Mouse (Mus musculus): ENCODE measurements around the gene Acsl1. TPM values are rescaled to one million over a fixed set of nuclear protein-coding genes. Genes with fewer than 3 reads are reported as not detected.

Acsl1 gene
- 21.8 TPM for polyA plus RNA-seq (2015; fragmentation: Illumina TruSeq; extraction: RNeasy Lipid Tissue Mini Kit (QIAGEN cat#74804); ENCODE audit: insufficient read depth, low replicate concordance)

DNA sequence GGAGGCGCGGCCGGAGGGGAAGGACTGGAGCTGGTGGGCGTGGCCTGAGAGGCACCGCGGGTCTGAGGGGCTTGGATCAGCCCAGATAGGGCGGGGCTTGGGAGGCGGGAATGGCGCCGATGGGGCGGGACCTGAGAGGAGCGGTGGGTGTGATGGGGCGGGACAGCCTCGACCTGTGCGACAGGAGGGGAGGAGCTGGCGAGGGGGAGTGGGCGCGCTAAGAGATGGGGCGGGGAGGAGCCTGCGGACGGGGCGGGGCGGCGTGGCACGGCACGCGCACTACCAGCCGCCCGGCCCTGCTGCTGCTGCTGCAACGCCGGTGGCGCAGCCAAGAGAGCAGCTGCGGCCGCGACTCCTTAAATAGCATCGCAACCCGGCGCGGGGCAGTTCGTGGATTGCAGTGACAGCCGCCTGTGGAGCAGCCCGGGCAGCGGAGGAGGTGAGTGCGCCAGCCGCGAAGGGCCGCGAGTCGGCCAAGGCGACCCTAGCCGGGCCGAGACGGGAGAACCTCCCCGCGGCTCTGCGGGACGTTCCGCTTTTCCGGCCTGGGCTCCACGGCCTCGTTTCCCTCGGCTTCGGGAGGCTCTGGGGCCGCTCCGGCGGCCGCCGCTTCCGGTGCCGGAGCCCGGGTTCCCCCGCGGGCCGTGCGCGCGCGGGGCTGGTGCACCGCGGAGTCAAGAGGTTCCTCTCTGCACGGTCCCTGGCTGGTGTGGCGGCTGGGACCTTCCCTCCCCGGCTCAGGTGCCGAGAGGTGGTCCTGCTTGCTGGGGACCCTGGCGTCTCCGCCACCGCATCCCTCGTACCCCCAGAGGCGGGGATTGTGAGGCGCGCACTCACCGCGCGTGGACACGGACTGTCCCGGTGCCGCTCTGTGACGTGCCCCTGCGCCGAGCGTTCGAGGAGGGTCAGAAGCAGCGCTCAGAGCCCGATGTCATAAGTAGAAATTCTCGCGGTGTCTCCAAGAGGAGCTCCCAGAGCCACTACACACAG is at the start of gene Acsl1:
Gene Acsl1, plus strand, starts transcription at position 246 of the 990 bp plus-strand sequence.

GRCm38 (mm10) chr8:46551615-46552440 is 81.0 kb downstream of the Acsl1 start, which contains the start of gene Cenpu:
Cenpu (plus strand) TSS chr8:46552028.

Other genes starting within 250 kb of the Acsl1 start
- not detected for gene Helt, start 176.4 kb upstream of the Acsl1 start, polyA plus RNA-seq (2015; fragmentation: Illumina TruSeq; extraction: RNeasy Lipid Tissue Mini Kit (QIAGEN cat#74804); ENCODE audit: insufficient read depth, low replicate concordance)
- 6.6 TPM for gene Cenpu, start 81.0 kb downstream of the Acsl1 start, polyA plus RNA-seq (2015; fragmentation: Illumina TruSeq; extraction: RNeasy Lipid Tissue Mini Kit (QIAGEN cat#74804); ENCODE audit: insufficient read depth, low replicate concordance)
- gene Primpol, start 146.2 kb downstream of the Acsl1 start, polyA plus RNA-seq (2015; fragmentation: Illumina TruSeq; extraction: RNeasy Lipid Tissue Mini Kit (QIAGEN cat#74804); ENCODE audit: insufficient read depth, low replicate concordance): 31.7 TPM
- 41.3 TPM for gene Casp3, start 146.3 kb downstream of the Acsl1 start, polyA plus RNA-seq (2015; fragmentation: Illumina TruSeq; extraction: RNeasy Lipid Tissue Mini Kit (QIAGEN cat#74804); ENCODE audit: insufficient read depth, low replicate concordance)

Measured in spleen, adult 10 weeks (tissue).